Mouse (Mus musculus) heart, embryonic 14.5 days (tissue): ENCODE measurements around the gene Olfr52. TPM values are rescaled to one million over a fixed set of nuclear protein-coding genes. Genes with fewer than 3 reads are reported as not detected.
"Not testable (repeated sequence)": the region's sequence is repeated elsewhere in the genome, so short reads cannot be mapped to it uniquely, and the experiment has no call there.

Source experiments
- ATAC-seq: fragments of 200-750 bp; cut with Nextera tagmentation; 2 replicates; pipeline ENCODE4 v1.8.0; 2017; ENCODE audit warnings: low read depth, moderate TSS enrichment; ENCODE audit not compliant: insufficient number of reproducible peaks, insufficient read depth, low FRiP score
- H3K27ac ChIP-seq, 2 experiments: fragments of 200-500 bp in 1 of 2; fragments of 300-500 bp in 1 of 2; sonication (generic) in 1 of 2; replicated peaks in 1 of 2; 2 replicates each; pipeline ENCODE4 v1.5.1; 2012 to 2014; ENCODE audit warnings: low read depth in 2 of 2, low read length in 2 of 2, control low read depth in 1 of 2, mild to moderate bottlenecking in 1 of 2, mixed read lengths in 1 of 2; ENCODE audit not compliant: control insufficient read depth in 1 of 2, insufficient read depth in 1 of 2
- H3K27me3 ChIP-seq: fragments of 300-500 bp; sonication (generic); 2 replicates; pipeline ENCODE4 v1.6.1; 2014; ENCODE audit warnings: mild to moderate bottlenecking, low read length, control low read depth; ENCODE audit not compliant: control insufficient read depth, insufficient read depth
- H3K36me3 ChIP-seq: fragments of 300-500 bp; sonication (generic); 2 replicates; pipeline ENCODE4 v1.6.1; 2014; ENCODE audit warnings: mild to moderate bottlenecking, control low read depth, low read length, mixed read lengths; ENCODE audit not compliant: control insufficient read depth, insufficient read depth
- H3K4me1 ChIP-seq, 2 experiments: fragments of 200-500 bp in 1 of 2; fragments of 300-500 bp in 1 of 2; sonication (generic) in 1 of 2; 2 replicates each; pipeline ENCODE4 v1.6.1; 2012 to 2014; ENCODE audit warnings: low read length in 2 of 2, control low read depth in 1 of 2, mixed read lengths in 1 of 2; ENCODE audit not compliant: control insufficient read depth in 2 of 2, insufficient read depth in 2 of 2
- H3K4me2 ChIP-seq: fragments of 300-500 bp; sonication (generic); 2 replicates; pipeline ENCODE4 v1.6.1; 2014; ENCODE audit warnings: mild to moderate bottlenecking, low read length
- H3K4me3 ChIP-seq, 2 experiments: fragments of 200-500 bp in 1 of 2; fragments of 300-500 bp in 1 of 2; sonication (generic) in 1 of 2; 2 replicates each; pipeline ENCODE4 v1.5.1; 2012 to 2014; ENCODE audit warnings: low read length in 2 of 2, mild to moderate bottlenecking in 2 of 2, control low read depth in 1 of 2, low read depth in 1 of 2, moderate library complexity in 1 of 2; ENCODE audit not compliant: control insufficient read depth in 1 of 2, insufficient read depth in 1 of 2
- H3K9ac ChIP-seq: fragments of 300-500 bp; sonication (generic); 2 replicates; pipeline ENCODE4 v1.6.1; 2014; ENCODE audit warnings: mild to moderate bottlenecking, low read length
- H3K9me3 ChIP-seq: fragments of 300-500 bp; sonication (generic); 2 replicates; pipeline ENCODE4 v1.6.1; 2016; ENCODE audit warnings: low read length, control low read depth; ENCODE audit not compliant: control insufficient read depth
- WGBS: fragments of 180-500 bp; shearing (Covaris S2); extraction: QIAGEN DNeasy Blood & Tissue Kit; methylation state at CpG from one replicate; pipeline ENCODE4 v1.1.7; 2014; 5-methylcytosine and 5-hydroxymethylcytosine counted together
- polyA plus RNA-seq: library from polyadenylated mRNA; unstranded; fragments of >200 nt; fragmentation: Nextera tagmentation; extraction: Ambion mirVana; gene quantifications from 2 replicates; pipeline ENCODE4 v1.2.1, GENCODE M21; 2014

Olfr52 gene
- polyA plus RNA-seq, result not detected in 2 replicates

DNA sequence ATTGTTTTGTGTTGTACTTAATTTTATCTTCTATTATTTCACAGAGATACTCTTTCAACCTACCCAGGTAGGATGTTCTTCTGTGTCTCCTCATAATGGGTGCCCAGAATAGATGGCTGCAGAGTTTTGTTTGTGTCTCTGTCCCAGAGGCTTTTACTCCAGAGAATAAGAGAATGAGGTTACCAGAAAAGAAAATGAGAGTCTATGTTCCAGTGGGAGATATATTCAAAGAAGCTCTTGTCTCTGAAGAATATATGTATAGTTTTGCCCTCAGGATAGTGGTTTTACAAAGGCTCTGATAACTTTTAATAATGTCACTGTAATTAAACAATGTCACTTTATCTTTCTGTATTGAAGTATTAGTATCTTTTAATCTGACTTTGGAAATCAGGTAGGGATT lies at the start of gene Olfr52:
Gene Olfr52, minus strand, starts transcription at position 101 of the 400 bp plus-strand sequence.
- no peaks in the 10 kb centered on the region for H3K9me3 ChIP-seq
- no peak within 1 kb of the TSS for H3K9ac ChIP-seq
- H3K4me3 ChIP-seq, result no peak within 1 kb of the TSS
- H3K27ac ChIP-seq, result no peak within 1 kb of the TSS
- no peaks in the 10 kb centered on the region for H3K27me3 ChIP-seq
- H3K4me2 ChIP-seq, result no peak within 1 kb of the TSS
- no peaks in the 10 kb centered on the region for H3K4me1 ChIP-seq
- H3K36me3 ChIP-seq, result no peaks in the 10 kb centered on the region
- no peak for ATAC-seq

GRCm38 (mm10) chr2:86231301-86231700 lies 45.8 kb upstream of the Olfr52 start, which contains the start of gene Olfr1047:
Olfr1047 (minus strand) TSS chr2:86231401.
- no peak within 1 kb of the TSS for H3K9ac ChIP-seq
- H3K4me2 ChIP-seq, result no peak within 1 kb of the TSS
- H3K9me3 ChIP-seq, result no peaks in the 10 kb centered on the region
- no peaks in the 10 kb centered on the region for H3K36me3 ChIP-seq
- no peak within 1 kb of the TSS for H3K27ac ChIP-seq
- WGBS, result 88% methylated on average over 1 of the region's 1 CpGs
- no peak for ATAC-seq
- no peak within 1 kb of the TSS for H3K4me3 ChIP-seq
- H3K27me3 ChIP-seq, result no peaks in the 10 kb centered on the region
- H3K4me1 ChIP-seq, result no peaks in the 10 kb centered on the region

DNA sequence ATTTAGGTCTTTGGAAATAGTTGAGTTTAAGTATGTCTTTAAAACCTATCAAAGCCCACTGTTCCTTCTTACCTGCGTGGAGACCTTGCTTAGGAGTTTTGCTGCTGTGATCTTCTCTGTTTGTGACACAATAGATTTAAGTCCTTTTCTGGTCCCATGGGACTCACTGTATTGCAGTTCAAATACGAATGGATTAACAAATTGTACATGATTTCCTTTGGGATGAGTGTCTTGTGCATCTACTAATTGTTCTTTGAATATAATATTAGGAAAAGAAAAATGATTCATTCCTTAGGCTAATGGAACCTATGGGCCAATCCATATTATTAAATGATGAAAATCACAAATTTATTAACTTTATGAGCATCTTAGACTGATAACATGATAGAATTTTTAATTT lies 33.7 kb upstream of the Olfr52 start, which contains the start of gene Olfr1046:
Gene Olfr1046, minus strand, starts transcription at position 101 of the 400 bp plus-strand sequence.
- Histone ChIP-seq H3K27me3 (no peaks in the 10 kb centered on the region), H3K4me3 (no peak within 1 kb of the TSS), H3K36me3 (no peaks in the 10 kb centered on the region), H3K4me1 (no peaks in the 10 kb centered on the region), H3K9me3 (no peaks in the 10 kb centered on the region), H3K4me2 (no peak within 1 kb of the TSS), H3K27ac (no peak within 1 kb of the TSS), H3K9ac (no peak within 1 kb of the TSS)
- ATAC-seq, result no peak
- 69% methylated on average over 2 of the region's 2 CpGs for WGBS

GRCm38 (mm10) chr2:86202909-86203308 lies 17.4 kb upstream of the Olfr52 start, which contains the start of gene Olfr1045:
Olfr1045 (minus strand) TSS chr2:86203009.
- ATAC-seq, result no peak
- H3K4me3 ChIP-seq, result no peak within 1 kb of the TSS
- no peak within 1 kb of the TSS for H3K27ac ChIP-seq
- H3K9me3 ChIP-seq, result no peaks in the 10 kb centered on the region
- no peak within 1 kb of the TSS for H3K4me2 ChIP-seq
- H3K27me3 ChIP-seq, result no peaks in the 10 kb centered on the region
- no peaks in the 10 kb centered on the region for H3K4me1 ChIP-seq
- H3K9ac ChIP-seq, result no peak within 1 kb of the TSS
- no peaks in the 10 kb centered on the region for H3K36me3 ChIP-seq

DNA sequence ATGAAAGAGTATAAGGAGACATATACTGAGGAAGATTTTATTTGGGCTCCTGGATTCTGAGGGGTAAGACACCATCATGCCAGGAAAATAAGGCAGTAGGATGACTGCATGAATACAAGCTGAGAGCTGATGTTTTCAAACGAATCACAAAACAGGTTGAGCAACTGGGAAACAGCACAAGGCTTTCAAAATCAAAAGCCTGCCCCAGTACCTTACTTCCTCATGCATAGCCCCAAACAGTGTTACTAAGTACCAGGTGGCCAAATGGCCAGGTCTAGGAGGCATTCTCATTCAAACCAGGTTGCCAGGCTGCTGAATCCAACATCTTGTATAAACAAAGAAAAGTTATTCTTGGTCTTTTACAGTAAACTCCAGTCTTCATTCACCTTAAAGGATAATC lies 10.4 kb upstream of the Olfr52 start:
- WGBS, result 39% methylated on average over 1 of the region's 1 CpGs
- H3K4me3 ChIP-seq, result no peak overlapping the region
- no peak overlapping the region for H3K9ac ChIP-seq
- no peak overlapping the region for H3K4me2 ChIP-seq
- H3K36me3 ChIP-seq, result no peaks in the 10 kb centered on the region
- no peak for ATAC-seq
- H3K27me3 ChIP-seq, result no peaks in the 10 kb centered on the region
- no peaks in the 10 kb centered on the region for H3K4me1 ChIP-seq
- H3K9me3 ChIP-seq, result no peaks in the 10 kb centered on the region
- H3K27ac ChIP-seq, result no peak overlapping the region

GRCm38 (mm10) chr2:86179950-86180349 lies 5.5 kb downstream of the Olfr52 start:
- Histone ChIP-seq H3K36me3 (no peaks in the 10 kb centered on the region), H3K9me3 (no peaks in the 10 kb centered on the region), H3K4me1 (no peaks in the 10 kb centered on the region), H3K27ac (no peak overlapping the region), H3K27me3 (no peaks in the 10 kb centered on the region), H3K4me2 (no peak overlapping the region), H3K9ac (no peak overlapping the region), H3K4me3 (no peak overlapping the region)
- ATAC-seq, result no peak
- 64% methylated on average over 3 of the region's 3 CpGs for WGBS

DNA sequence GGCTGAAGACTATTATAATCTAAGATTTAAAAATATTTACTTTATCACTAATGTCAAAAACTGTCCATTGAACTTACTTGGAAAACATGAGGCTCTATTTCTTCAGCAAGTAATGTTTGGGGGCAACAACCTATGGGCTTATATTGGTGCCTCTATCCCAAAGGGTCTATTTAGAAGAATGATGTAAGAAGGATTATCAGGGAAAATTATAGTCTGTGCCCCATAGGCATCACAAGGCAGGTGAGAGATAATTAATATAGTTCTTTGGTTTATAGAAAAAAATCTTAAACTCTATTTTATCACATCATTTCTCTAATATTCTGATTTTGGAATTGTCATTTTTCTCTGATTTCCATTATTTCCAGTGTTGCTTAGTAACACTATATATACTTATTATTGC lies 7.8 kb downstream of the Olfr52 start, which contains the start of gene Olfr1044:
Gene Olfr1044, minus strand, starts transcription at position 101 of the 400 bp plus-strand sequence.
- no peak within 1 kb of the TSS for H3K4me3 ChIP-seq
- no peaks in the 10 kb centered on the region for H3K36me3 ChIP-seq
- H3K9me3 ChIP-seq, result no peaks in the 10 kb centered on the region
- ATAC-seq, result no peak
- H3K27me3 ChIP-seq, result no peaks in the 10 kb centered on the region
- H3K4me1 ChIP-seq, result no peaks in the 10 kb centered on the region
- H3K27ac ChIP-seq, result no peak within 1 kb of the TSS
- no peak within 1 kb of the TSS for H3K4me2 ChIP-seq
- H3K9ac ChIP-seq, result no peak within 1 kb of the TSS

- not testable (repeated sequence) for H3K9ac ChIP-seq, H3K27ac ChIP-seq, H3K27me3 ChIP-seq, H3K4me2 ChIP-seq, ATAC-seq, H3K4me1 ChIP-seq, H3K4me3 ChIP-seq, H3K36me3 ChIP-seq, H3K9me3 ChIP-seq
- 75% methylated on average over 7 of the region's 7 CpGs for WGBS
These were observed 10.1 kb downstream of the Olfr52 start for GRCm38 (mm10) chr2:86175422-86175821.
